Mouse (Mus musculus): ENCODE measurements at regions not wholly inside any gene's neighbourhood (a gene's known extent, or its start where the extent isn't known, plus 50 kb on each side); places are given as distances from the start of the nearest gene placed in this dataset.

- ATAC-seq (replicated peaks; ENCODE audit: low FRiP score, poor library complexity, severe bottlenecking), result no peak
Measured at GRCm38 (mm10) chr12:12776783-12777182, 164.9 kb downstream of the Mycn start.

DNA sequence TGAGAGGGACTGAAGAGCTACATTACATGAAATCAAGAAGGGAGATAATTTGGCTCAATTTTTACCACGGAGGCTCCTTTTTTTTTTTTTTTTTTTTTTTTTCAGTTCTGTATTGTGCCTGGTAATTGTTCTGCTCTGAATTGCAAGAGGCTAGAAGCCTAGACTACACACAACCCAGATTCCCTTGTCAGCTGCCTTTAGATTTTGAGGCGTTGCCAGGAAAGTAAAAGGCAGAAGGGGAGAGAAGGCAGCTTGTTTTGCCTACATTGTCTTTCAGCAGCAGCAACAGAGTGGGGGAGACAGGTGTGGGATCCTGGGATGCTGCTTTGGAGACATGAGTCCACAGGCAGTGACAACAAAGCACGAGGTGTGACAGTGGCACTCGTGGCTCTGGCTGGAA, 170.7 kb downstream of the Mycn start:
- no peak for ATAC-seq (replicated peaks; ENCODE audit: low FRiP score, poor library complexity, severe bottlenecking)

GRCm38 (mm10) chr12:12766510-12767304, 175.0 kb downstream of the Mycn start:
- ATAC-seq (replicated peaks; ENCODE audit: low FRiP score, poor library complexity, severe bottlenecking), result no peak

DNA sequence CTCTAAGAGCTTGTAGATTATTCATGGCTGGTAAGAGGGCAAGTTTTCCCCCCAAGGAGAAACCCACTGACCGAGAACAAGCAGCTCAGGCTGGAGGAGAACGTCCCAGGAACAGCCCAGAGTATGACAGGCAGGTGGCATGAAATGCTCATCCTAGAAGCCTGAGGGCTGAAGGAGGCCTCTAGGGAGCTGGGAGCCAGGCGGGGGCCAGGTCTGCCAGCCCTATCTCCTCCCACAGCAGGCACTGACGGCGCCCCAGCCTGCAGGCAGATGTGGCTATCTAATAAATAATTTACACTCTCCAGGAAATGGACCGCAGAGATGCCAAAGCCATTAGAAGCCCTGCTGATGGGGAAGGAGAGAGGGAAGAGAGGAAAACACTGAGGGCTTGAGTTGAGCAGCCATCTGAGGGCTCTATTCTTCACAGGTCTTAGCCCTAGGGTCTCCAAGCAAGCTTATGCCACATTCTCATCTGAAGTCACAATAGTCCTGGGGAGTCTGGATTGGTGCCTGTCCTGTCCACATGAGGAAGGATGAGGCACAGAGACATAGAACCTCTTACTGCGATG, 176.1 kb downstream of the Mycn start:
- ATAC-seq (replicated peaks; ENCODE audit: low FRiP score, poor library complexity, severe bottlenecking), result no peak

- no peak for ATAC-seq (replicated peaks; ENCODE audit: low FRiP score, poor library complexity, severe bottlenecking)
Measured at GRCm38 (mm10) chr12:12765055-12765454, 176.7 kb downstream of the Mycn start.

- ATAC-seq (replicated peaks; ENCODE audit: low FRiP score, poor library complexity, severe bottlenecking), result no peak
Measured at GRCm38 (mm10) chr12:12764586-12764985, 177.1 kb downstream of the Mycn start.

- ATAC-seq (replicated peaks; ENCODE audit: low FRiP score, poor library complexity, severe bottlenecking), result no peak
Measured at GRCm38 (mm10) chr12:12756301-12756948, 185.3 kb downstream of the Mycn start.

DNA sequence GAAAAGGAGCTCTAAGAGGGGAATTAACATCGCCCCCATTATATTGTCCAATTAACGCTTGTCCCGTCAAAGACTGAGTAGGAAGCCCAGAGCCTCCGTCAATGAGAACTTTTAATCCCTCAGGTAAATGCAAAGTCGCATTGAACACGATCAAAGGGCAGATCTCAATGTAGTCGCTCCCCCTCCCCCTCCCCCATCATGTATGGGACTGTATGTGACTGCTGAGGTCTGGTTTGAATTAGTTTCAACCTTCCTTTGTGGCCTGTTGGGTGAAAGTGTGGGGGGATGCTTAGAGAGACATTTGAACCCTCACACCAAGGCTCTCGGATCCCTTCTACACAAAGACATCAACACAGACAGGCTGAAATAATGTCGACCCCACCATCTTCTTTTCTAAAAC, 187.9 kb downstream of the Mycn start:
- no peak for ATAC-seq (replicated peaks; ENCODE audit: low FRiP score, poor library complexity, severe bottlenecking)

GRCm38 (mm10) chr12:12751670-12752426, 189.9 kb downstream of the Mycn start:
- no peak for ATAC-seq (replicated peaks; ENCODE audit: low FRiP score, poor library complexity, severe bottlenecking)

GRCm38 (mm10) chr12:12749690-12750089, 192.0 kb downstream of the Mycn start:
- ATAC-seq (replicated peaks; ENCODE audit: low FRiP score, poor library complexity, severe bottlenecking), result no peak

DNA sequence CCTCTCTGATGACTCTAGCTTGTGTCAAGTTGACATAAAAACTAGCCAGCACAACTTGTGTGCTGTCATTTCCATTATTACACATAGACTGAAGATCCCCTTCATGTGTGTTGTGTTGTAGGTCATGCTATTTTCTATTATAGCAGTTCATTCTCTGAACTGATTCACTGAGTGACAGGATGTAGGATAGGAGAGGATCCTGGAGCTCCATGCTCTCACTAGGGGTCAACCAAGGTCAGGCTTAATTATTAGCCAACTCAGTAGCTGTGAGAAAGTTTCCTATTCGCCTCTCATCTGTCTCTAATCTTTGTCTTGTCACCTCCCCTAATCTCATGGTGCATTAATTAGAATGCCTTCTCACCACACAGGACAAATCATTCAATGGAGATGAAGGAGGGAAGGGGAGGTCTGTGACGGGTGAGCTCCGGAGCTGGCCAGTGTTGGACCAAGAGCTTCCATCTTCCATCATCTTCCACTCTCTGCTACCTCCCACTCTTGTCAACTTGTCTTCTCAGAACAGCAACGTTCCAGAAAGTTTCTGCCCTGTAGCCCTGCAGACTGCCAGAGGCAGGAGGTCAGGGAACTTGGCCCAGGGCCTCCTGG, 194.8 kb downstream of the Mycn start:
- no peak for ATAC-seq (replicated peaks; ENCODE audit: low FRiP score, poor library complexity, severe bottlenecking)

- no peak for ATAC-seq (replicated peaks; ENCODE audit: low FRiP score, poor library complexity, severe bottlenecking)
Measured at GRCm38 (mm10) chr12:12744492-12744891, 197.2 kb downstream of the Mycn start.

DNA sequence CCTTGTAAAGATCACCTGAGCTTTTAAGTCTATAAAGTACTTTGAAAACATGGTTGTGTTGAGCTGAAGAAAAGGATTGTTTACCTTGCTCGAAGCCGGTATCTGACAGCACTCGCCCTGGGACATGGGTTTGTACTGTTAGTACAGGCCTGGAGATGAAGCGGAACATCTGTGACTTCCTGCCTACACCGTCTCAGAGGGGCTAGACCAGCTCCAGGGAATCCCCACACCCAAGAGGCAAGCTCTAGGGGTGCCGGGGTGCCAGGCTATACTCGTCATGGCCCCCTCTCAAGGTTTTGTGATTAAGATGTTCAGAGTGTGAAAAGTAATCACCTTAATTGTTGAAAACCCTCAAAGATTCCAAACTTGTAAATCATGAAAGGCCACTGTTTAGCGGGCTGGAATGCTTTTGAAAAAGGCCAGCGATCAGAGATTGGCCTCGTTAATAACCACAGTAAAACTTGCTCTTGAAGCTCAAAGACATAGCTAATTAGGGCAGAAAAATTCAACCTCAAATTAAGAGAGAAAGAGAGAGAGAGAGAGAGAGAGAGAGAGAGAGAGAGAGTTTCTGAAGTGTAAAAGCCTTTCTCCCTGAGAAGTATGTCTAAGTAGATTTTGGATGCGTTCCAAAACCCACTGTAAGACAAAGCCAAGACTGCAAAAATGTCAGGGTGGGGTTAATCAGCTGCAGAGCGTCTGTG, 202.9 kb downstream of the Mycn start:
- no peak for ATAC-seq (replicated peaks; ENCODE audit: low FRiP score, poor library complexity, severe bottlenecking)

DNA sequence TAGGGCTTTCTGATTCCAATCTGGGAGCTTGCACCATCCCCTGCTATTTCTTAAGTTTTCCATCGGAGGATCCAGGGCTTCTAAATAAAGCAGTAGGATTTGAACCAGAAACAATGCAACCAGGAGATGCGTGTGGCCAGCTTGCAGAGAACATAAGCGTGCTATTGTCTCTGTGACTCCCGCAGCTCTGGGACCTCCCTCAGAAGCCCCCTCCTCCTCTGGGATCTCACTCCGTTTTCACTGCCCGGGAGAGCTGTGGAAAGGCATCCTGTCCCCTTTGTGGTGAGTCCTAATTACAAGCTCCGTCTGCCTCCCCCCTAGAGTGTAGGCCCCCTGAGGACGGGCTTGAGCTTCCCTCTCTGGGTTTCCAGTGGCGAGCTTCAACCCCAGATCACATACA, 215.9 kb downstream of the Mycn start:
- no peak for ATAC-seq (replicated peaks; ENCODE audit: low FRiP score, poor library complexity, severe bottlenecking)

DNA sequence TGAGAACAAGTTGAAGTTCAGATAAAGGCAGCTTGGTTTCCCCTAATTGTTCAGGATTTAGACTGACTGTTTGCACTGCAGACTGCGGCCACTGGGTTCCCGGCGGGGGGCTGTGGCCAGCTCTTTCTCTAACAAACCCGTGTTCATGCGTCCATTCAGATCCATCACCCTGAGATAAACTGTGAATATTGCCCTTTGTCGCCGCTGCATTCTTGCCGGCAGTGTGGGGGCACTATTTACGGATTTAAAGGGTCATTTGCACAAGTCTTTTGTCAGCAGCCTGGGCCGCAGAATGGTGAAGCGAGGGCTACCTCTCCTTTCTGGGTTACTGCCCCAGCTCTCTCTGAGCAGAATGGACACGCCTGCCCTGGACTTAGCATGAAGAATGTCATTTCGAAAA, 216.6 kb downstream of the Mycn start:
- no peak for ATAC-seq (replicated peaks; ENCODE audit: low FRiP score, poor library complexity, severe bottlenecking)

- ATAC-seq (replicated peaks; ENCODE audit: low FRiP score, poor library complexity, severe bottlenecking), result no peak
Measured at GRCm38 (mm10) chr12:12723724-12724487, 217.8 kb downstream of the Mycn start.

- ATAC-seq (replicated peaks; ENCODE audit: low FRiP score, poor library complexity, severe bottlenecking), result no peak
Measured at GRCm38 (mm10) chr12:12722982-12723661, 218.6 kb downstream of the Mycn start.

DNA sequence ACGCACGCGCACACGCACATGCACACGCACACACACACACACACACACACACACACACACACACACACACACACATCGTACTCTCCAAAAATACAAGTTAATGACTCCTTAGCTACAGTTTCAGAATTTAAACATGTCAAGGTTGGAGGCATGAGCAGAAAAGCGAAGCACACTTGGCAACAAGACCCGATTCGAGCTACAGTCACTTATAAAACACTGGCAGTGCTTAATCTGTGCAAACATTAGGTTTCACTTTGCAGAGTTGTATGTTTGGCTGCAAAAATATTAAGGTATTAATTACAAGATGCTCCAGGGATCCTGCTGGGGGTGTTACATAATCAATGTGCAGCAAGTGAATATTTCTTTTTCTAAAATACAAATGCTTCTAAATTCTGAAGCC, 225.0 kb downstream of the Mycn start:
- no peak for ATAC-seq (replicated peaks; ENCODE audit: low FRiP score, poor library complexity, severe bottlenecking)
